Mouse (Mus musculus) brain, embryonic 14.5 days (tissue): ENCODE data around the gene Cptp.

Source experiments
- CTCF ChIP-seq: fragments of 200-500 bp; IDR thresholded peaks from 2 replicates; pipeline ENCODE4 v1.5.1; 2012; ENCODE audit warnings: inconsistent platforms, mild to moderate bottlenecking, moderate library complexity, borderline replicate concordance; ENCODE audit not compliant: insufficient read depth, insufficient read length; ENCODE audit errors: extremely low read depth
- POLR2A ChIP-seq: fragments of 200-500 bp; IDR thresholded peaks from 2 replicates; pipeline ENCODE4 v1.6.1; 2012; ENCODE audit warnings: mild to moderate bottlenecking, inconsistent platforms, borderline replicate concordance; ENCODE audit not compliant: poor library complexity, insufficient read depth, insufficient read length, severe bottlenecking; ENCODE audit errors: extremely low read depth

DNA sequence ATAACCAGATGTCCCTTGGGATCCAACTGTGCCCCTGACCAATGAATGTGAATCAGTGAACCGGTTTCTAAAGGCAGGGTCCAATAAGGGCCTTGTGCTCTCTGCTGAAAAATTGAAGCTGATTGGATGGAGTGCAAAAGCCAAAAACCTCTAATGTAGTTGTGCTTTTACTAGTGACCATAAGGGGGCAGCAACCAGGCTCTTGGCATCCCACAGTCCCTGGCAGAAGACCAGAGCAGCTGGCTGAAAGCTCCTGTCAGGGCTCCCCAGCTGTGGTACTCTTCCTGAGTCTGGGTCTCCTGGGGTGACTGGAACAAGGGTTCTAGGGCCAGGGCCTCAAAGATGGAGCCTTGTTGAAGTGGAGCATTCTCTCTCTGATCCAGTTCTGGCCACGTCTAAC, 35.4 kb downstream of the Cptp start:
- TF ChIP-seq POLR2A (no peak), CTCF (peak; percentile 73)
